Mouse (Mus musculus): ENCODE data around the gene Egr4. TPM values are rescaled to one million over a fixed set of nuclear protein-coding genes. Genes with fewer than 3 reads are reported as not detected.

The Egr4 gene
- total RNA-seq, 2 experiments from 2014 or later: 52.1 to 74.8 TPM

Other genes with a start within 250 kb of the Egr4 start
- gene Sfxn5, start 180.2 kb downstream of the Egr4 start, total RNA-seq (2021): 100 to 1,000 TPM; 163 to 164 TPM
- 10 to 100 TPM; 81.7 to 82.1 TPM for gene Rab11fip5, start 139.0 kb downstream of the Egr4 start, total RNA-seq (2021)
- gene Noto, start 89.7 kb downstream of the Egr4 start, total RNA-seq (2021): not detected
- gene Smyd5, start 81.6 kb downstream of the Egr4 start, total RNA-seq (2021): 10 to 100 TPM; 54.8 to 55.3 TPM
- gene Cct7, start 62.1 kb downstream of the Egr4 start, total RNA-seq (2021): 100 to 1,000 TPM; 227 to 234 TPM
- 10 to 100 TPM; 20.3 to 28.0 TPM for gene Pradc1, start 61.6 kb downstream of the Egr4 start, total RNA-seq (2021)
- gene Fbxo41, start 10.6 kb downstream of the Egr4 start, total RNA-seq (2021): 10 to 100 TPM; 91.2 to 92.5 TPM
- 1 to 10 TPM; 8.5 to 9.4 TPM for gene Alms1, start 73.9 kb upstream of the Egr4 start, total RNA-seq (2021)
- gene Nat8f7, start 199.6 kb upstream of the Egr4 start, total RNA-seq (2021): 1 to 10 TPM; 4.5 TPM

Data from left cerebral cortex, adult 18-20 months (tissue).